Mouse (Mus musculus): ENCODE data around the gene Fen1.

- TF ChIP-seq POLR2A (IDR thresholded peaks at IDR 0.05; ENCODE audit: borderline replicate concordance, extremely low read depth, low read depth, low read length) (no peak), CTCF (IDR thresholded peaks at IDR 0.05; ENCODE audit: insufficient read depth, low read length) (no peak)
Measured at GRCm38 (mm10) chr19:10188281-10188811, 15.6 kb downstream of the Fen1 start.

Measured in lung, adult 2 months (tissue).